Mouse (Mus musculus) CH12.LX (cell line): ENCODE measurements at regions not wholly inside any gene's neighbourhood (a gene's known extent, or its start where the extent isn't known, plus 50 kb on each side); places are given as distances from the start of the nearest gene placed in this dataset.

ENCODE experiments used
- DNase-seq: peaks from one replicate; pipeline ENCODE4 v3.0.0-alpha.2; 2013; ENCODE audit errors: extremely low read depth
- H3K27ac ChIP-seq: 2 replicates; pipeline ENCODE4 v1.5.1; 2012; ENCODE audit warnings: low read depth, mild to moderate bottlenecking, control low read depth, moderate library complexity; ENCODE audit not compliant: insufficient read depth
- H3K27me3 ChIP-seq: replicated peaks from 2 replicates; pipeline ENCODE3; 2012; ENCODE audit warnings: inconsistent platforms
- H3K36me3 ChIP-seq, 2 experiments: replicated peaks in 1 of 2; 2 replicates each; pipeline versions ENCODE3 to v1.6.1; 2012; ENCODE audit warnings: inconsistent platforms in 1 of 2, low read length in 1 of 2, mild to moderate bottlenecking in 1 of 2, mixed read lengths in 1 of 2, moderate library complexity in 1 of 2; ENCODE audit not compliant: control insufficient read depth in 1 of 2, insufficient read depth in 1 of 2
- H3K4me1 ChIP-seq, 2 experiments: 2 replicates each; pipeline ENCODE4 v1.6.1; 2012; ENCODE audit warnings: inconsistent platforms in 1 of 2, moderate library complexity in 1 of 2; ENCODE audit not compliant: insufficient read depth in 2 of 2, control insufficient read depth in 1 of 2
- H3K4me2 ChIP-seq: 2 replicates; pipeline ENCODE4 v1.6.1; 2012; ENCODE audit warnings: low read depth, mild to moderate bottlenecking, control low read depth; ENCODE audit not compliant: poor library complexity, insufficient read depth, severe bottlenecking
- H3K4me3 ChIP-seq, 3 experiments: fragments of 150-350 bp in 1 of 3; sonication (generic) in 1 of 3; replicated peaks in 1 of 3; 2 replicates each; pipeline versions ENCODE3 to v1.5.1; 2011 to 2012; ENCODE audit warnings: low read depth in 2 of 3, low read length in 2 of 3, mild to moderate bottlenecking in 2 of 3, moderate library complexity in 2 of 3, control low read depth in 1 of 3, improper control_type of control experiment in 1 of 3, inconsistent platforms in 1 of 3, mixed read lengths in 1 of 3; ENCODE audit not compliant: poor library complexity in 1 of 3
- H3K79me2 ChIP-seq: replicated peaks from 2 replicates; pipeline ENCODE4 v1.6.1; 2012; ENCODE audit warnings: mild to moderate bottlenecking, moderate library complexity; ENCODE audit not compliant: control insufficient read depth, poor library complexity, insufficient read depth, severe bottlenecking; ENCODE audit errors: extremely low read depth
- H3K9ac ChIP-seq: 2 replicates; pipeline ENCODE4 v1.6.1; 2012; ENCODE audit warnings: low read depth, mild to moderate bottlenecking, control low read depth, moderate library complexity; ENCODE audit not compliant: insufficient read depth
- H3K9me3 ChIP-seq: replicated peaks from 2 replicates; pipeline ENCODE3; 2012; ENCODE audit warnings: low read length, inconsistent platforms, mixed read lengths
- BHLHE40 ChIP-seq: IDR thresholded peaks from 2 replicates; pipeline ENCODE4 v1.6.1; 2011; ENCODE audit warnings: mild to moderate bottlenecking, low read depth, low read length, improper control_type of control experiment
- CHD2 ChIP-seq: IDR thresholded peaks from 2 replicates; pipeline ENCODE4 v1.6.1; 2011; ENCODE audit warnings: low read length, improper control_type of control experiment
- CTCF ChIP-seq, 2 experiments: IDR thresholded peaks in 1 of 2; conservative IDR thresholded peaks in 1 of 2; 2 replicates each; pipeline ENCODE4 v1.5.1; 2011 to 2012; ENCODE audit warnings: low read depth in 2 of 2, low read length in 2 of 2, improper control_type of control experiment in 1 of 2, inconsistent platforms in 1 of 2, mild to moderate bottlenecking in 1 of 2, moderate library complexity in 1 of 2
- ELF1 ChIP-seq: IDR thresholded peaks from 2 replicates; pipeline ENCODE4 v1.6.1; 2014; ENCODE audit warnings: low read depth, mild to moderate bottlenecking, inconsistent platforms, low read length, improper control_type of control experiment
- ETS1 ChIP-seq: conservative IDR thresholded peaks from 2 replicates; pipeline ENCODE4 v1.6.1; 2012; ENCODE audit warnings: low read depth, mild to moderate bottlenecking, inconsistent platforms, low read length, improper control_type of control experiment, moderate library complexity
- GABPA ChIP-seq: IDR thresholded peaks from 2 replicates; pipeline ENCODE4 v1.6.1; 2012; ENCODE audit warnings: low read depth, low read length, improper control_type of control experiment, inconsistent platforms; ENCODE audit not compliant: insufficient replicate concordance
- HCFC1 ChIP-seq: IDR thresholded peaks from 2 replicates; pipeline ENCODE4 v1.6.1; 2012; ENCODE audit warnings: low read depth, mild to moderate bottlenecking, inconsistent platforms, low read length, improper control_type of control experiment
- IRF4 ChIP-seq: IDR thresholded peaks from 2 replicates; pipeline ENCODE4 v1.6.1; 2014; ENCODE audit warnings: low read depth, mild to moderate bottlenecking, inconsistent platforms, low read length, improper control_type of control experiment
- JUN ChIP-seq: IDR thresholded peaks from 2 replicates; pipeline ENCODE4 v1.6.1; 2011; ENCODE audit warnings: low read depth, mild to moderate bottlenecking, low read length, improper control_type of control experiment, moderate library complexity; ENCODE audit not compliant: insufficient read depth
- KAT2A ChIP-seq: IDR thresholded peaks from 2 replicates; pipeline ENCODE4 v1.6.1; 2012; ENCODE audit warnings: low read length, improper control_type of control experiment, inconsistent platforms; ENCODE audit not compliant: insufficient replicate concordance
- MAFK ChIP-seq: IDR thresholded peaks from 2 replicates; pipeline ENCODE4 v1.6.1; 2011; ENCODE audit warnings: low read length, improper control_type of control experiment; ENCODE audit not compliant: insufficient replicate concordance
- MAX ChIP-seq: IDR thresholded peaks from 2 replicates; pipeline ENCODE4 v1.6.1; 2011; ENCODE audit warnings: low read length, improper control_type of control experiment
- MAZ ChIP-seq: IDR thresholded peaks from 2 replicates; pipeline ENCODE4 v1.6.1; 2012; ENCODE audit warnings: low read depth, mild to moderate bottlenecking, inconsistent platforms, low read length, improper control_type of control experiment, moderate library complexity
- MEF2A ChIP-seq: IDR thresholded peaks from 2 replicates; pipeline ENCODE4 v1.6.1; 2014; ENCODE audit warnings: low read depth, mild to moderate bottlenecking, inconsistent platforms, low read length, improper control_type of control experiment, borderline replicate concordance
- MXI1 ChIP-seq: IDR thresholded peaks from 2 replicates; pipeline ENCODE4 v1.6.1; 2011; ENCODE audit warnings: mild to moderate bottlenecking, low read depth, low read length, improper control_type of control experiment
- MYC ChIP-seq: IDR thresholded peaks from 2 replicates; pipeline ENCODE4 v1.6.1; 2011; ENCODE audit warnings: low read depth, mild to moderate bottlenecking, improper control_type of control experiment, low read length
- NELFE ChIP-seq: IDR thresholded peaks from 2 replicates; pipeline ENCODE4 v1.6.1; 2011; ENCODE audit warnings: low read depth, low read length, improper control_type of control experiment
- NRF1 ChIP-seq: IDR thresholded peaks from 2 replicates; pipeline ENCODE4 v1.6.1; 2014; ENCODE audit warnings: low read depth, mild to moderate bottlenecking, inconsistent platforms, low read length, improper control_type of control experiment, moderate library complexity
- PAX5 ChIP-seq: IDR thresholded peaks from 2 replicates; pipeline ENCODE4 v1.6.1; 2012; ENCODE audit warnings: low read length, inconsistent platforms, mixed read lengths
- POLR2A ChIP-seq: IDR thresholded peaks from 2 replicates; pipeline ENCODE4 v1.6.1; 2011; ENCODE audit warnings: low read depth, mild to moderate bottlenecking, improper control_type of control experiment, low read length
- POLR2AphosphoS2 ChIP-seq: IDR thresholded peaks from 2 replicates; pipeline ENCODE4 v1.6.1; 2011; ENCODE audit warnings: low read depth, low read length, improper control_type of control experiment
- SIN3A ChIP-seq: IDR thresholded peaks from 2 replicates; pipeline ENCODE4 v1.6.1; 2012; ENCODE audit warnings: low read length, improper control_type of control experiment, inconsistent platforms
- SMC3 ChIP-seq: IDR thresholded peaks from 2 replicates; pipeline ENCODE4 v1.6.1; 2011; ENCODE audit warnings: low read depth, low read length, improper control_type of control experiment
- TBP ChIP-seq: conservative IDR thresholded peaks from 2 replicates; pipeline ENCODE4 v1.6.1; 2011; ENCODE audit warnings: low read depth, low read length, improper control_type of control experiment
- TCF12 ChIP-seq: IDR thresholded peaks from 2 replicates; pipeline ENCODE4 v1.6.1; 2014; ENCODE audit warnings: low read depth, mild to moderate bottlenecking, inconsistent platforms, low read length, improper control_type of control experiment
- UBTF ChIP-seq: IDR thresholded peaks from 2 replicates; pipeline ENCODE4 v1.6.1; 2012; ENCODE audit warnings: low read depth, mild to moderate bottlenecking, inconsistent platforms, low read length, improper control_type of control experiment, moderate library complexity
- USF1 ChIP-seq: IDR thresholded peaks from 2 replicates; pipeline ENCODE4 v1.6.1; 2014; ENCODE audit warnings: low read depth, mild to moderate bottlenecking, inconsistent platforms, low read length, improper control_type of control experiment
- USF2 ChIP-seq: conservative IDR thresholded peaks from 2 replicates; pipeline ENCODE4 v1.6.1; 2011; ENCODE audit warnings: low read depth, low read length, improper control_type of control experiment
- ZC3H11A ChIP-seq: IDR thresholded peaks from 2 replicates; pipeline ENCODE4 v1.6.1; 2012; ENCODE audit warnings: low read depth, mild to moderate bottlenecking, inconsistent platforms, low read length, improper control_type of control experiment
- ZKSCAN1 ChIP-seq: IDR thresholded peaks from 2 replicates; pipeline ENCODE4 v1.6.1; 2012; ENCODE audit warnings: low read depth, inconsistent platforms, low read length, improper control_type of control experiment, borderline replicate concordance
- ZMIZ1 ChIP-seq: IDR thresholded peaks from 2 replicates; pipeline ENCODE4 v1.6.1; 2012; ENCODE audit warnings: low read depth, mild to moderate bottlenecking, inconsistent platforms, low read length, improper control_type of control experiment
- ZNF384 ChIP-seq: IDR thresholded peaks from 2 replicates; pipeline ENCODE4 v1.6.1; 2012; ENCODE audit warnings: low read depth, low read length, improper control_type of control experiment, inconsistent platforms
- dilution Hi-C: fragments of 300-500 bp; cut with MboI; formaldehyde crosslinking; loops from 2 replicates; pipeline ENCODE4 v1.14.3; 2020; ENCODE audit warnings: low sequenced_read_pairs; ENCODE audit not compliant: extremely low pct_unique_long_range_greater_than_20kb, extremely low pct_ligation_motif_present
- in situ Hi-C: fragments of 300-500 bp; cut with MboI; formaldehyde crosslinking; loops from 3 replicates; pipeline ENCODE4 v1.14.3; 2019; ENCODE audit warnings: low sequenced_read_pairs, low pct_ligation_motif_present, low pct_unique_long_range_greater_than_20kb, mixed read lengths

- H3K9me3 ChIP-seq, result no peaks in the 10 kb centered on the region
- H3K9ac ChIP-seq, result no peak overlapping the region
- dilution Hi-C loops, result no loop called here
- no peaks in the 10 kb centered on the region for H3K79me2 ChIP-seq
- TF ChIP-seq POLR2A (no peak), ZNF384 (no peak), ZKSCAN1 (no peak), KAT2A (no peak), MXI1 (no peak), UBTF (no peak), MAFK (no peak), POLR2AphosphoS2 (no peak), SMC3 (no peak), MAZ (no peak), ZC3H11A (no peak), PAX5 (no peak), ZMIZ1 (no peak), USF1 (no peak), ELF1 (no peak)
- H3K27me3 ChIP-seq, result no peaks in the 10 kb centered on the region
- H3K36me3 ChIP-seq, result no peaks in the 10 kb centered on the region
- H3K4me3 ChIP-seq, result no peak overlapping the region
- no peak overlapping the region for H3K27ac ChIP-seq
- peaks cover 2 to 16% of the 10 kb centered on the region in 2 experiments for H3K4me1 ChIP-seq
- no peak for DNase-seq
- in situ Hi-C loops, result loop anchor here (10.0 kb wide), 1 partner anchor 196 kb away; no protein-coding TSS in a partner anchor
- H3K4me2 ChIP-seq, result no peak overlapping the region
These were observed 150.6 kb upstream of the Haao start for GRCm38 (mm10) chr17:83998341-83998740.

GRCm38 (mm10) chr17:83997778-83998177 lies 150.0 kb upstream of the Haao start:
- Histone ChIP-seq H3K4me3 (no peak overlapping the region), H3K36me3 (no peaks in the 10 kb centered on the region), H3K9ac (no peak overlapping the region), H3K9me3 (no peaks in the 10 kb centered on the region), H3K4me2 (peak overlapping the region; percentile 53; the same call in 1 of the 2 replicates), H3K27ac (no peak overlapping the region), H3K27me3 (no peaks in the 10 kb centered on the region), H3K4me1 (peaks cover 0 to 10% of the 10 kb centered on the region in 2 experiments; a peak in 2 of 4 replicates), H3K79me2 (no peaks in the 10 kb centered on the region)
- dilution Hi-C loops (no loop called here), in situ Hi-C loops (loop anchor here (10.0 kb wide), 1 partner anchor 197 kb away; no protein-coding TSS in a partner anchor)
- DNase-seq, result peak; percentile 74
- TF ChIP-seq GABPA, result no peak
- TF ChIP-seq TCF12, result no peak
- no peak for TF ChIP-seq ETS1
- no peak for TF ChIP-seq CHD2
- TF ChIP-seq USF1, result no peak
- TF ChIP-seq UBTF, result no peak
- no peak for TF ChIP-seq NRF1
- TF ChIP-seq MEF2A, result no peak
- no peak for TF ChIP-seq SIN3A
- TF ChIP-seq MYC, result no peak
- TF ChIP-seq ELF1, result no peak
- TF ChIP-seq BHLHE40, result no peak
- no peak for TF ChIP-seq KAT2A
- no peak for TF ChIP-seq IRF4
- TF ChIP-seq MXI1, result no peak
- TF ChIP-seq ZNF384, result no peak
- TF ChIP-seq NELFE, result no peak
- TF ChIP-seq SMC3, result peak; percentile 91
- peak; percentile 74 to 87 for TF ChIP-seq CTCF (conservative IDR thresholded peaks at IDR 0.05 in 1 of 2, IDR thresholded peaks at IDR 0.05 in 1 of 2; ENCODE audit: low read depth in 2 of 2, low read length in 2 of 2)
- TF ChIP-seq PAX5, result no peak
- TF ChIP-seq ZC3H11A, result peak; percentile 38; the same call in 1 of the 2 replicates
- no peak for TF ChIP-seq POLR2AphosphoS2
- no peak for TF ChIP-seq MAX
- no peak for TF ChIP-seq HCFC1
- TF ChIP-seq MAFK, result no peak
- TF ChIP-seq ZMIZ1, result no peak
- no peak for TF ChIP-seq JUN
- no peak for TF ChIP-seq TBP
- no peak for TF ChIP-seq USF2
- TF ChIP-seq POLR2A, result no peak
